Mouse (Mus musculus) cortical plate, adult 2 months (tissue): ENCODE data around the gene Cplx3.

Experiments
- CTCF ChIP-seq: fragments of 200-500 bp; IDR thresholded peaks from 2 replicates; pipeline ENCODE4 v1.5.1; 2011; ENCODE audit warnings: mild to moderate bottlenecking, control low read depth, low read length; ENCODE audit not compliant: insufficient read depth; ENCODE audit errors: extremely low read depth
- POLR2A ChIP-seq: fragments of 200-500 bp; IDR thresholded peaks from 2 replicates; pipeline ENCODE4 v1.6.1; 2011; ENCODE audit warnings: mild to moderate bottlenecking, low read length, control low read depth; ENCODE audit not compliant: insufficient read depth; ENCODE audit errors: extremely low read depth

DNA sequence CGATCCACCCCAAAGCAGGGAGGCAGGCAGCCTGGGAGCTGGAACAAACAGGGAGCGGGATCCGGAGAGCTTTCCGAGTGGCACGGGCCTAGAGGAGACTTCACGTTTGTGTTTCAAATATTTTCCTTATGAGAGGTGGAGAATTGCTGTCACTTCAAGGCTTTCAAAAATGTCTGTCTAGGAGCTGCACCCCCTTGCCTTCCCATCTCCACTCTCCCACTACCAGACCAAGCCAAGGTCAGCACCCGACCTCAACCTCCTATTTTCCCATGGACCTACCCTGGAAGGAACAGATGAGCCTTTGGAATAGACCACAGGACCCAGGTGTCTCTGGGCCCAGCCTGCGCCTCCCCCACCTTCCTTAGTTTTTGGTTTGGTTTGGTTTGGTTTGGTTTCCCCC lies 8.8 kb downstream of the Cplx3 start:
- no peak for TF ChIP-seq CTCF
- TF ChIP-seq POLR2A = no peak; the same call in 1 of the 2 replicates
